Mouse (Mus musculus): Measurements from ENCODE around the gene Pitpnm2. TPM values are rescaled to one million over a fixed set of nuclear protein-coding genes. Genes with fewer than 3 reads are reported as not detected.
A peak's percentile ranks its signal among the peaks of the same experiment; 100 is the strongest.

Gene Pitpnm2
- polyA plus RNA-seq, 1 experiment from 2014 or later, result 9.8 TPM

DNA sequence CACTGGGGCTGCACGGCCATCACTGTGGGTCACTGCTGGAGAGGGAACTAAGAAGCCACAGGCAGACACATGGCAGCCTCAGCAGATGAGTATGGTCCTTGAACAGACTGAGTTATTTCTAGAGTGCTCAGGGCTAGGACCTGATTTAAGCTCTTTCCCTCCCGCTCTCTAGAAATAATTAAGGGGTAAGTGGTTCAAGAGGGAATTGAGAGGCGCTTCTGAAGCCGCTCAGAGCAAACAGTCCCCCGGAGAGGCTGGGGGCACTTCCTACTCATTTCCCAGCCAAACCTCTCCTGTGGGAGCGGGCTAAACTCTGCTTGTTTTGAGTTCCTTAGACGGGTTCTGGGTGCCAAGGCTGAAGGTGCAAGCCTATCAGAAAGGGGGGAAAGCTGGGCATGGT lies 98.7 kb downstream of the Pitpnm2 start:
- no peaks in the 10 kb centered on the region for H3K9me3 ChIP-seq (ENCODE audit: low read depth, low read length)
- no peak overlapping the region for H3K9ac ChIP-seq
- DNase-seq (peak; percentile 37), ATAC-seq (ENCODE audit: insufficient read depth) (no peak)
- no peak overlapping the region for H3K27ac ChIP-seq (ENCODE audit: low read depth)
- WGBS, result 60% methylated on average over 7 of the region's 7 CpGs
- H3K4me1 ChIP-seq (ENCODE audit: insufficient read depth), result 0 out of 2 replicates have a peak, but pooled peaks cover 7% of the 10 kb centered on the region
- no peak overlapping the region for H3K4me3 ChIP-seq (ENCODE audit: low read depth, low read length)
- H3K27me3 ChIP-seq (ENCODE audit: insufficient read depth, low read length), result no peaks in the 10 kb centered on the region
- H3K36me3 ChIP-seq (ENCODE audit: insufficient read depth), result no peaks in the 10 kb centered on the region
- no peak overlapping the region for H3K4me2 ChIP-seq
- TF ChIP-seq CTCF (IDR thresholded peaks at IDR 0.05; ENCODE audit: low read depth), result no peak

DNA sequence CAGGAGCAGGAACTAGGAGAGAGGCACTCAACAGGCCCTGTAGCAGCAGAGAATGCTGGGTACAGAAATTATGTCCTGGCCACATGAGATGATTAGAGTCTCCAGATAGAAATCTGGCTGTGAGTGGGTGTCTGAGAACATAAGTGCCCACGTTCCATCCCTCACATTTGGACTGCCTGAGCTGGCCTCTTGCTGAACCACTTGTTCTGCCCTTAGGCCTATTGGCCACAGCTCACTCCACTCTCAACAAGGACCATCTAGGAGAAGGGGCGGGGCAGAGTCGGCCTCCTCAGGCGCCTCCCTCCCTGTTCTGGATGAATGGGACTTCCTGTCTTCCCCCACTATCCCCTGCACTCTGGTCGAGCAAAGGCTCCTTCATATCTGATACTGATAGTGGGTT lies 100.5 kb downstream of the Pitpnm2 start:
- H3K36me3 ChIP-seq (ENCODE audit: insufficient read depth), result no peaks in the 10 kb centered on the region
- WGBS, result 50% methylated on average over 5 of the region's 5 CpGs
- no peak overlapping the region for H3K27ac ChIP-seq (ENCODE audit: low read depth)
- ATAC-seq (ENCODE audit: insufficient read depth) (peak; percentile 44; the same call in 1 of the 2 replicates), DNase-seq (peak; percentile 12)
- H3K4me3 ChIP-seq (ENCODE audit: low read depth, low read length), result no peak overlapping the region
- no peak overlapping the region for H3K9ac ChIP-seq
- H3K4me1 ChIP-seq (ENCODE audit: insufficient read depth), result 0 out of 2 replicates have a peak, but pooled peaks cover 7% of the 10 kb centered on the region
- no peaks in the 10 kb centered on the region for H3K9me3 ChIP-seq (ENCODE audit: low read depth, low read length)
- no peak overlapping the region for H3K4me2 ChIP-seq
- no peak for TF ChIP-seq CTCF (IDR thresholded peaks at IDR 0.05; ENCODE audit: low read depth)
- H3K27me3 ChIP-seq (ENCODE audit: insufficient read depth, low read length), result no peaks in the 10 kb centered on the region

DNA sequence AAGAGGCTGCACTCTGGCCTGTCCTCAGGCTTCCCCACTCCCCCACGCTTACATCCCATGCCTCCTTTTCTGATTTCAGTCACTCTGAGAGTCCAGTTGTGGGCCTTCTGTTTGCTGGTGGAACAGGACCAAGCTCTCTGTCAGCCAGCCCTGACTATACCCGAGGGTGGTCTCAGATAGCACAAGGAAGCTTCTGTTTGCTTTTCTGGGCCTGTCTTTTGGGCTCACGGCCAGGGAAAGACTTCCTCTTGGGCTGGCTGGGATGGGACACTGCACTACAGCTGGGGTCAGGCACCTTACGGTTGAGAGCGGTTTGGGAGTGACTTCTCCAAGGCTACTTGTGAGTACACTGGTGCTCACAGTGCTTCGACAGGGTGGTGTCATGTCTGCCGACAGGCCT lies 111.5 kb downstream of the Pitpnm2 start:
- no peaks in the 10 kb centered on the region for H3K9me3 ChIP-seq (ENCODE audit: low read depth, low read length)
- no peak overlapping the region for H3K4me2 ChIP-seq
- H3K27ac ChIP-seq (ENCODE audit: low read depth), result no peak overlapping the region
- peak; percentile 64 for DNase-seq
- peak; percentile 52; the same call in 1 of the 2 replicates for ATAC-seq (ENCODE audit: insufficient read depth)
- 44% methylated on average over 7 of the region's 7 CpGs for WGBS
- H3K27me3 ChIP-seq (ENCODE audit: insufficient read depth, low read length), result no peaks in the 10 kb centered on the region
- no peak overlapping the region for H3K9ac ChIP-seq
- TF ChIP-seq CTCF (IDR thresholded peaks at IDR 0.05; ENCODE audit: low read depth), result no peak
- H3K4me3 ChIP-seq (ENCODE audit: low read depth, low read length), result no peak overlapping the region
- H3K36me3 ChIP-seq (ENCODE audit: insufficient read depth), result peaks cover 26% of the 10 kb centered on the region; the same call in 1 of the 2 replicates
- no peaks in the 10 kb centered on the region for H3K4me1 ChIP-seq (ENCODE audit: insufficient read depth)

DNA sequence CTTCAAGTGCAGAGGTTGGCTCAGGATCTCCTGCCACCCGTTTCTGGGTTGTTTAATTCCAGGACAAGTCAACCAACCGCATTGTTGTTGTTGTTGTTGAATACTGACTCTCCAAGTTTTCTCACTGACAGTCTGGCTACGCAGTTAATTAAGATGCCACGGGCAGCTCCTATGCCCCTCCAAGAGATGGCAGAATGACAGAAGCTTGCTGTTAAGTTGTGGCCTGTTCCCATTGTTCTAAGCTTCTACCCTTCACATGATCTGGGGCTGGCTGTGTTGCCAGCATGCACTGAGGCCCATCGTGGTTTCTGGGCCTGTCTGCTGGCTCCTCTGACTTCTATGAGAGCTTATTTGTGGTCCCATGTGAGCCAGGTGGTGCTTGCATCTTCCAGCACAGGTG lies 115.3 kb downstream of the Pitpnm2 start:
- no peak for TF ChIP-seq CTCF (IDR thresholded peaks at IDR 0.05; ENCODE audit: low read depth)
- no peaks in the 10 kb centered on the region for H3K27me3 ChIP-seq (ENCODE audit: insufficient read depth, low read length)
- H3K4me3 ChIP-seq (ENCODE audit: low read depth, low read length), result no peak overlapping the region
- peaks cover 31% of the 10 kb centered on the region; the same call in 1 of the 2 replicates for H3K36me3 ChIP-seq (ENCODE audit: insufficient read depth)
- H3K4me1 ChIP-seq (ENCODE audit: insufficient read depth), result no peaks in the 10 kb centered on the region
- DNase-seq (no peak), ATAC-seq (ENCODE audit: insufficient read depth) (no peak)
- H3K9me3 ChIP-seq (ENCODE audit: low read depth, low read length), result no peaks in the 10 kb centered on the region
- H3K9ac ChIP-seq, result no peak overlapping the region
- H3K4me2 ChIP-seq, result no peak overlapping the region
- WGBS, result 86% methylated on average over 5 of the region's 5 CpGs
- no peak overlapping the region for H3K27ac ChIP-seq (ENCODE audit: low read depth)

DNA sequence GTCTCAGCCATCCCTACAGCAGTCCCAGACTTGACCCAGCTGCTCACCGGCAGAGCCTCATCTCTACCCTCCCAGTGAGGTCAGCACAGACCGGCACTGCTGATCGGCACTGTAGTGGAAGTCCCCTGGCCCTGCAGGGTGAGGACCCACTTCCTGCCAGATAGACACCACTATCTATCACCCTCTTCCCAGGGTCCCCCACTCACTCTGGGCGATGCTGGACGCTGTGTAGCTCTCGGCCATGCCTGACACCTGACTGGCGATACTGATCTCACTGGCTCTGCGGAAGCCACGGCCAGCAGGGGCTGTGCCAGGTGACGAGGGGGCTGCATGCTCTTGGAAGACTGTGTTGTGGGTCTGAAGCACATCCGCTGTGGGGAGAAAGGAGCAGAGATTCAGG lies 124.5 kb downstream of the Pitpnm2 start:
- Histone ChIP-seq H3K4me3 (ENCODE audit: low read depth, low read length) (no peak overlapping the region), H3K36me3 (ENCODE audit: insufficient read depth) (peaks cover 59% of the 10 kb centered on the region), H3K4me1 (ENCODE audit: insufficient read depth) (no peaks in the 10 kb centered on the region), H3K4me2 (no peak overlapping the region), H3K27ac (ENCODE audit: low read depth) (no peak overlapping the region), H3K9me3 (ENCODE audit: low read depth, low read length) (no peaks in the 10 kb centered on the region), H3K9ac (no peak overlapping the region), H3K27me3 (ENCODE audit: insufficient read depth, low read length) (no peaks in the 10 kb centered on the region)
- 81% methylated on average over 11 of the region's 11 CpGs for WGBS
- ATAC-seq (ENCODE audit: insufficient read depth) (no peak), DNase-seq (no peak)
- no peak for TF ChIP-seq CTCF (IDR thresholded peaks at IDR 0.05; ENCODE audit: low read depth)

DNA sequence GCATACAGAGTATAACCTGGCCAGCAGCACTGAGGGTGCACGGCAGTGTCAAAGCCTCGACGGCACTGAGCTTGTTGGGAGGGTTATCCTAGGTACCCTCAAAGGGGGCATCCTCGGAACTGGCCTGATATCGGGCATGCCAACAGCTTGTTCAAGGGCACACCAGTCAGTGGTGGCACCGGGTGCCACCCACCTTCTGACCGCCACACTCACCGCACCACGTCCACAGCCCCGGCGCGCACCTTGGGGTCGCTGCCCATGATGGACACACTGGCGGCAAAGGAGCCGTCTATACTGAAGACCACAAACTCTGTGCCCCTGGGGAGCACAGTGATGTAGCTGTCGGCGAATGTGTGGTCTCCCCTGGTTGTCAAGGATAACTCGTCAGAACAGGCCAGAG lies 127.2 kb downstream of the Pitpnm2 start:
- TF ChIP-seq CTCF (IDR thresholded peaks at IDR 0.05; ENCODE audit: low read depth), result no peak
- DNase-seq (no peak), ATAC-seq (ENCODE audit: insufficient read depth) (no peak)
- H3K4me3 ChIP-seq (ENCODE audit: low read depth, low read length), result no peak overlapping the region
- no peak overlapping the region for H3K27ac ChIP-seq (ENCODE audit: low read depth)
- H3K4me2 ChIP-seq, result no peak overlapping the region
- no peaks in the 10 kb centered on the region for H3K27me3 ChIP-seq (ENCODE audit: insufficient read depth, low read length)
- no peak overlapping the region for H3K9ac ChIP-seq
- H3K4me1 ChIP-seq (ENCODE audit: insufficient read depth), result peaks cover under 1% of the 10 kb centered on the region; the same call in 1 of the 2 replicates
- no peaks in the 10 kb centered on the region for H3K9me3 ChIP-seq (ENCODE audit: low read depth, low read length)
- peaks cover 66% of the 10 kb centered on the region for H3K36me3 ChIP-seq (ENCODE audit: insufficient read depth)
- WGBS, result 90% methylated on average over 18 of the region's 18 CpGs

DNA sequence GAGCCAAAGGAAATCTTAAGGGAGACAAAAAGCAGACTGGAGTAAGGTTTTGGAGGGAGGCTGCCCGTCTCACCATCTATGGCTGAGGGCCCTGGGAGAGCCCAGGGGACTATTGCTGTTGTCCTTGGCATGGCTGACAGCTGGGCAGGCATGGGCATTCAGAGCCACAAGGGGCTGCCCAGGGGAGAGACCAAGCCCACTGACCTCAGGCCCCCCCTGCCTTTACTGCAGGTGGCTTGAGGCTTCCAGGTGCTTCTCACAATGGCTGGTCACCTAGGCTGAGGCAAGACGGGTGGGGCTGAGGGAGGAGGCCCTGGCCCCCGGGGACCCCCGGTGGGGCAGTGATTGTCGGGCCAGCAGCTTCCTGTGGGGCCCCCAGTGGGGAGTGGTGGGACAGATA lies 130.4 kb downstream of the Pitpnm2 start:
- H3K36me3 ChIP-seq (ENCODE audit: insufficient read depth), result peaks cover 67% of the 10 kb centered on the region
- H3K4me2 ChIP-seq, result no peak overlapping the region
- no peak overlapping the region for H3K4me3 ChIP-seq (ENCODE audit: low read depth, low read length)
- TF ChIP-seq CTCF (IDR thresholded peaks at IDR 0.05; ENCODE audit: low read depth), result no peak
- H3K27ac ChIP-seq (ENCODE audit: low read depth), result no peak overlapping the region
- WGBS, result 59% methylated on average over 5 of the region's 5 CpGs
- DNase-seq (no peak), ATAC-seq (ENCODE audit: insufficient read depth) (no peak)
- no peaks in the 10 kb centered on the region for H3K27me3 ChIP-seq (ENCODE audit: insufficient read depth, low read length)
- H3K4me1 ChIP-seq (ENCODE audit: insufficient read depth), result peaks cover 7% of the 10 kb centered on the region; the same call in 1 of the 2 replicates
- no peaks in the 10 kb centered on the region for H3K9me3 ChIP-seq (ENCODE audit: low read depth, low read length)
- H3K9ac ChIP-seq, result no peak overlapping the region
